Mouse (Mus musculus) B cell, adult 2 months (primary cell): ENCODE results near the gene Tbc1d16.

Experiments
- DNase-seq, 2 experiments: peaks; one replicate each; pipeline ENCODE4 v3.0.0; 2022

Tbc1d16 gene

DNA sequence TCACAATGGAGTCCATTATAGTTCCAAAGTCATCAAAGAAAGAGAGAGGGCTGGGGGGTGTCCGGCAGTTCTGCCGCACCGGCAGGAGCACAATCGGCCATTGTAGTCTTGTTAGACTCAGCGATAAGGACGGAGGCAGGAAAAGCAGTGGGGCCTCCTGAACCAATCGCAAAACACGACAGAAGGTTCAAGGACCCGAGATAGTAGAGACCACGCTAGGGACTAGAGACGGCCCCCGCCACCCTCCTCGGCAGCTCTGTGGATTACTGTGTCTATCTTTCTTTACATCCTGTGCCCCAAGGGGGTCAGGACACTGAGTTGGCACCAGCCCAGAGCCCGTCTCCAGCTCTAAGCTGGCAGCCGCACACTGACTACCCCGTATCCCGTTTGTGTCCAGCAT, 93.7 kb downstream of the Tbc1d16 start:
- no peak for DNase-seq

DNA sequence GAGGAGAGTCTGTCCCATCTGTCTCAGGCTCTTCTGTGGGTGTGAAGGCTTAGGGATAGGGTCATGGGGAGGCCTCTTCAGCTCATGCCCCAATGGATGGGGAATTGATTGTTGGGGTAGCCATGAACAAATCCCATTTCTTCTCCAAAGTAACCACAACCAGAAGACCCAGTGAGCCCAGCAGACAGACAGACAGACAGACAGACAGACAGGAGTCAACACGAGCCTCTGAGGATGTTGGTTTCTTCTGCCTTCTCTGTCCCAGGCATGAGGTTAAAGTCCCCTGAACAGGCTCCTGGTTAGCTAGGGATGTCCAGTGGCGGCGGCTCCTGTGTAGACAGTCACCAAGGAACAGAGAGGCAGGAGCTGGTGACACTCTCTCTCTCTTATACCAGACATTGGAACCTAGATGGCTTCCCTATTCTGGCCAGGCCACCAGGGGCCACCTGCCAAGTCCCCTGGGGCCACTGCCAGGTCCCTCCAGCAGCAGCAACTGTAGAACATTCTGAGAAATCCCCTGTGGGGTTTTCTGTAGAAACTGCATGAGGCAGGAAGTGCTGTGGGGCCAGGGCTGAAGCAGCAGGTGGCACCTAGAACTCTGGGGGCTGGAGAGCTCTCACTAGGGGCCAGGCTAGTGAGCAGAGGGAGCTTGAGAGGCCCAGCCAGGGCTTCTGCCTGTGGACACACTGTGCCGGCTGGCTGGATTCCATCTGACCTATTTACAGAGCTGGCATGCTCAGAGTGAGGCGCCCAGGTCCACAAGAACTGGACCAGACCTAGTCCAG, 94.7 kb downstream of the Tbc1d16 start:
- DNase-seq = peak; percentile 78 to 81

DNA sequence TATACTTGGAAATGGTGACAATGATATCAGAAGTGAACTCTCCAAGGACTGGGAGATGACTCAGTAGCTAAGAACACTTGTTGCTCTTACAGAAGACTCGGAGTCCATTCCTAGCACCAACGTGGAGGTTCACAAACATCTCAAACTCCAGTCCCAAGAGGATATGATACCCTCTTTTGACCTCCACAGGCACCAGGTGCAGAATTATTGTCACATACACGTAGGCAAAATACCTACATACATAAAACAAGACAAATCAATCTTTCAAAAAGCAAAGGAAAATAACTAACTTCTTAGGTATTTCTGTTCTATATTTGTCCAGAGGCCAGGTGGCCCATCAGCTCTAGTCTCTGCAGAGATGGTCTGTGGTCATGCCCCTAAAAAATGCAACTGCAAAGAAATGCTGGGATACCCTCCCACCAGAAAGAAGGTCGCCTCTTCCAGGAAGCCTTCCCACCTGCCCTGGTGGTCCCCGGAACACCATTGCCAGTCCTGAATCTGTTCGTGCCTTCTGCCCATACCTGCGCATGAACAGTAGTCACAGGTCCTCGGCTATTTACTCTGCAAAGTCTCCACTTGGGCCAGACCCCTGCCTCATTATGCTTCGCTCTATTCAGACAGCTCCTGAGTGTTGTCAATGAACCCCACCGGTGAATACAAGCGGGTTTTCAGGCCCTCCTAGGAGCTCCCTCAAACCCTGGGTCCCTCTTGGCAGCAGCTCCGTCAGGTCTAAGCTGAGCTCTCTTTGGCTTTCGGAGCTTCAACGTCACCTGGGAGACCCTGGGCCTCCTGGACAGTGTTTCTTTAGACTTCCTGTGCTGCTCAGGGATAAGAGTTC, 95.9 kb downstream of the Tbc1d16 start:
- DNase-seq = no peak

DNA sequence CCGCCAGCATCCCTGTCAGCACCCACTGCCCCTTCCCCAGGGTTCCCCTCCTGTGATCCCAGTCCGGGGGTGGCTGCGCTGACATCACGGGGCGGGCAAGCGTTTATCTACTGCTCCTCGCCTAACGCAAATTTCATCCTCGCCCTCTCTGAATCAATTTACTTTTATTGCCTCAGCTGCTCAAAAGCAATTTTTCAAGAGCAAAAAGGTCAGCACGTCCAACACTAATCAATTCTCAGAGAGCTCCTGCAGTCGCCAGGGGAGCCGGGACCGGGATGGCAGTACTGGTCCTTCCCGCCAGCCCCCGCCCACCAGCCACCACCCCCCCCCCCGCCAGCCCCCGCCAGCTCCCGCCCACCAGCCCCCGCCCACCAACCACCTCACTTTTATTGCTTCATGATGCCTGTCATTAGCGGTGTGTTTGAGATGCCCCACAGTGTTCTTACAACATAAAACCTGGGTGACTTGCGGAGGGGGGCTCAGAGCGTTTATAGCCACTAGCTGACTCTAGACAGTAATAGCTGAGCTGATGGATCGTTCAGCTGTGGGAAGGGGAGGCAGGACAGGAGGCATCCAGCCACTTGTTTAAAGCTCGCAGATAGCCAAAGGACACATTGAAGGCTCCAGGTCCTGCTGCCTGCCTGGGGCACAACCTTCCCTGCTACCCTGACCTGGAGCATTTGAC, 98.1 kb downstream of the Tbc1d16 start:
- DNase-seq = no peak

DNA sequence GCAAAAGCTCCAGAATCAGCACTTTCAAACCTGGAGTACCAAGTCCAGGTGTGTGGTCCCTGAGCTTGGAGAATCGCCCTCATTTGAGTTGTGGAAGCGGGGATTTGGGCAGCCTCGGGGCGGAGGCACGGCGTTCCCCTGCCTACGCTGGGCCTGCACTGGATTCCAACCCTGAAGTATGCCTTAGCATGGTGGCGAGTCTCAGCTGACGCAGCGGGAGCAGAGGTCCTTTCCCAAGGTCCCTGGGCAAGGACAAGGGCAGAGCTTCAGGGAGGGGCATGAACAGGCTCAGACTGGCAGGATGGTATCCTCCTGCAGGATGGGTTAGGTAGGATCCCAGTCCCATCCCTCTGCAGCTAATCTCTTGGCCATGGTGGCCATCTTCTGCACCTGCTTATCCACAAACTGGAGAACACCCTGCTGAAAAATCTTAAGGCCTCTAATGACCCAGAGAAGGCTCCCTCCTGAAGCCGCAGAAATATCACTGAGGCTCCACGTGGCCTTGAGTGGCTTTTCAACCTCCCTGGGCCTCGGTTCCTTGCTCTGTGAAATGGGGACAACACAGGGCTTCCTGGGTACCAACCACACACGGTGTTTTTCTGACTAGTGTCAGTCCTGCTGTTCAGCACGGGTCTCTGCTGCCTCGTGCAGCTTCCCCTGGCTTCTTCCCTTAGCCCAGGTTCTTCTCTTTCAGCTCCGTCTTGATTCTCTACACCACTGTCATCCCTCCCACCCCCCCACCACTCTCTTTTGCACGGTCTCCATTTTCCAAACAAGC, 98.8 kb downstream of the Tbc1d16 start:
- DNase-seq = no peak

DNA sequence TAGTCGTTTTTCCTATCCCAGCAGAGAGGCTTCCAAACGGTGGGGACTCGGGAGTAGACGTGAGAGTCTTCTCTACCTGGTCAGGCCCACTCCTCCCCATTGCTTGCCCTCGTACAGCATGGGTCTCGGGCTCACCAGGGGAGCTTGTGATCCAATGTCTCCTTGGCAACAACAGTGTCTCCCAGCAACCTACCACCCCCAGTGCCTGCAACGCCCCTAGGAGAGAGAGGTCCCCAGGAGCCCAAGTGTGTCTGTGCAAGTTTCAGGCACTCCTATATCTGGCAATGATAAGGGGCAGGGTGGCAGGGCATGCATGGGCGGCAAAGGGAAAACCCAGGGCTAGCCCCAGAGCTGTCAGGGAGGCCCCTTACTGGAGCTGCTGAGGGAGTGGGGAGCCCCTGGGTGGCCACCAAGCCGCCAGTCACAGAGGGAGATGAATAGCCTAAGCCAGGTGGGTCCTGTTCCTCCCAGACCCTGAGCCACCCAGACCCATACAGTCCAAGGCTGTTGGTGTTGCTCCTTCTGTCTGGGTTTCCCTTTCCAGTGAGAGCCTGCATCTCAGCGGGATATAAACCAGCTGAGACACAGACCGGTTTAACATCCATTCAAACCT, 99.5 kb downstream of the Tbc1d16 start:
- DNase-seq = peak in 1 of 2 experiments; percentile 34

DNA sequence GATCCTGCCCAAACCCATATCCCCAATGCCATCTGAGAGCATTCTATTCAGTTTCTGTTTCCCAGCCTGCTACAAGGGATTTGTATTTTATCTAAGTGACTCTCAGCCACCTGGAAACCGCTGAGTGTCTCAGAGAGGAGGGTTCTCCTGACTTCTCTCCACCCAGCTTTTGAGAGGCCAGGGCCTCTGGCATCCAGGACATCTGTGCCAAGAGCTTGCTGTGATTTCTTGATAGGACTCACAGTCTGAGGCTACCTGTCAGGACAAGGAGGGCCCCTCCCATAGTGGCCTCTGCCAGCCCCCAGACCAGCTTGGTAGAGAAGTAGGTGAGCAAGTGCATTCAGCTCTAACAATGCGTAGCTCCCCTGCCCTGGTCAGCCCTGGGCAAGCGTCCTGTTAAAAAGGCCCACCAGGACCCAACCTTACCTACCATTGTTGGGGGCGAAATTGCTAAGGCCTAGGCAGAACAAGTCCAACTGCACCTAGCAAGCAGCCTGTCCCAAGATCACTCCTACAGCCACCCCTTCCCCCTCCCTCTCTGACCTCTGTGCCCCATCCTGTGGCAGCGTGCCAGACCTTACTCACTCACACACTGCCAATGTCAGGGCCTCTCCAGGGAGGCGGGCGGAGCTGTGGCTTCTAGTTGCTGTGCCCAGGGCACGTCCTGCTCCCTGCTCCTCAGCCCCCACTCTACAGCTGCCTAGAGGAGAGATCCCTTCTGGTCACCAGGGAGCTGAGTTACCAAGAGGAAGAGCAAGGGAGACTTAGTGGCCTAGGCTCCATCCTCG, 100.4 kb downstream of the Tbc1d16 start:
- peak; percentile 50 to 56 for DNase-seq

DNA sequence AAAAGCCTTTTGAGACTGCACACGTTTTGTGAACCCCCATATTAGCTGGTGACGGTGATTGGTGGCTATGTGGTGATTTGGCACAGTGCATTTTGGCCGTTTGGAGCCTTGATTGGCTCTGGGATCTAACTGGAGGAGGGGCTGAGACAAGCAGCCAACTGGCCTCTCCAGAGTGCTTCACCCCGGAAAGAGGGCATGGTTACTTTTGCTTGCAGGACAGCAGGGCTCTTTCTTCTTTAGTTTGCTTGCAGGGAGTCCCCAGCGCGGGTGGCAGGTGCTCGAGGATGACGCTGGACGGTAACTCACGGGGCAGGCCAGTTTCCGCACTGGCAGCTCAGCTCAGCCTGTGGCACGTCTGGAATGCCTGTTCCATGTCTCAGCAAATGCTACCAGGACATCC, 101.2 kb downstream of the Tbc1d16 start:
- DNase-seq = no peak

DNA sequence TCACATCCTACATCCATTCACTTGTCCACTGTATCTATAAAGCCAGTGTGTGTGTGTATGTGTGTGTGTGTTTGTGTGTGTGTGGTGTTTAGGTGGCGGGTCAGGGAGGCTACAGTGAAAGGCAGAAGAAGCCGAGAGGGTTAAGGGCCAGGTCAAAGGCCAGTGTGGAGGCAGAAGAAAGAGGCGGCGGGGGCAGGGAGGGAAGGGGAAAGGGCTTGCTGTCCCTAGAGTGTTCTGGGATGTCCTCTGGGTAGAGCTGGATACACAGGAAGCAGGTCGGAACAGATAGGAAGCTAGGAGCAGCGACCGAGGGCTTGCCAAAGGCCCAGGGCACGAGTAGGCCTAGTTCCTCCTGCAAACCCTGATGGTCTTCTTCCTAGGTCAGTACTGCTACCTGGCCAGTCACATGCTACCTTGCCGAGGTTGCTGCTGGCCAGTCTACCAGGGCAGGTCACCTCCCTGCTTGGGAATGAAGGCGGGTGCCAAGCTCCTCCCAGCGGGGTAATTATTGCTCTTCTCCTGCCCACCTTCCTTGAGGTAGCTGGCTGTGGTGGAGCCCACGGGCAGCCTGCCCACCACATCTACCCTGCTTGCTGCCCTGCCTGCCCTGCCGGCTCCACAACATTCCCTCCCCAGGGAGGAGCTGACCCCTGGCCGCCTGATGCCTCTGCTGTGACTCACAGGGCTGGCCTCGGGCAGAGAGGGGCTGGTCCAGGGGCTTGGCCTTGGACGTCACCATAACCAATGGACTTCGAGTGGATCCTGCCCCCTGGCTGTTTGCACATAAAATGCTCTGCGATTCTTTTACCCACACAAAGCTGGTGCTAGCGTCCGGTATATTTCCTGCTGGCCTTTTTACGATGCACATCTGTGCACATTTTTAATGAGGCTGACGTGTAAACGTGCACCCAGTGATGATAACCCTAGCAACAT, 102.1 kb downstream of the Tbc1d16 start:
- DNase-seq = peak; percentile 28 to 41

DNA sequence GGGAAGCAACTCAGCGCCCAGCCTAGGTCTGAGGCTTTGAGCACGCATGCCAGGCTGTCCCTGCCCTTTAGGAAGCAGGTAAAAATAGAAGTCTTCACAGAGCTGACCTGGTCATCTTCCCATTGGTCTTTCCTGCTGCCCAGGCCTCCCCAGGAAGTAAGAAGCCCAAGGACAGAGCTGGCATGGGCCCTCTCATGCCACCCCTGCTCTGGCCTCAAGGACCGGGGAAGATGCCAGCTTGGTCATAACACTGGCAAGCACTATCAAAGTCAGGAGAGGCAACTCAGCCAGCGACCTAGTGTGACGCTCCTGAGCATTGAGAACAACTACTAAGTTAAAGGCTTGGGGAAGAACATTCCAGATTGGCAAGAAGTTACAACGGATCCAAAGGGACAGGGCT, 103.8 kb downstream of the Tbc1d16 start:
- DNase-seq = no peak

DNA sequence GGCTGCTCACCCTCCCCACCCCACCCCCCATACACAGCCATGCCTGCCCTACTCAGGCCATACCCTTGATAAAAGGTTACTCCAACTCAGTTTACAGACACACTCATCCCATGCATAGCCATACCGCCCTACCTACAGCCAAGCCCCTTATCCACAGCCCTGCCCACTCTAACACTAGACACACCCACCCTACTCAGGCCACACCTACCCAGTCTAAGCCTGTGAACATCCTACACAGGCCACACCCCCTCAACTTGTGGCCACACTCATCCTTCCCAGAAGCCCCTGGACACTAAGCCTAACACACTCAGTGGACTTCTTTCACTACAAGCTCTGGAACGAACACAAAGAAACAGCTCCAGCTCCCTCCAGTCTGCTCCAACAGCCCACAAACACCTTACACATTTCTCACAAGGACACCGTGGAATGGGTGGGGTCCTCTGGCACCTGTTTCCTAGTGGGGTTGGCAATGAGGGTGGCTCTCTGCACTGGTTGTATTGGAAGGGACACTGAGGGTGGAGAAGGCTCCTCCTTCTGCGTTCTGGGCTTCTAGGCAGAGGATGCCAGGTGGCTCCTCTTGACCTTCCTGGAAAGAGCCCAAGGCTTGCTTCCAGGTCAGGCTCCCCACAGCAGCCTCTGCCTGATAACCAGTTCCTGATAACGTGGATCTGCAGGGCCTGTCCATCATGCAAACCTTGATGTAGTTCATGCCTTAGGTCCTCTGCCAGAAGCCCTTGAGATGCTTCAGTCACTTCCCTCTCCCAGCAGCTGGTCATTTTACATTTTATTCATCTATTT, 104.6 kb downstream of the Tbc1d16 start:
- DNase-seq = peak; percentile 38 to 47

DNA sequence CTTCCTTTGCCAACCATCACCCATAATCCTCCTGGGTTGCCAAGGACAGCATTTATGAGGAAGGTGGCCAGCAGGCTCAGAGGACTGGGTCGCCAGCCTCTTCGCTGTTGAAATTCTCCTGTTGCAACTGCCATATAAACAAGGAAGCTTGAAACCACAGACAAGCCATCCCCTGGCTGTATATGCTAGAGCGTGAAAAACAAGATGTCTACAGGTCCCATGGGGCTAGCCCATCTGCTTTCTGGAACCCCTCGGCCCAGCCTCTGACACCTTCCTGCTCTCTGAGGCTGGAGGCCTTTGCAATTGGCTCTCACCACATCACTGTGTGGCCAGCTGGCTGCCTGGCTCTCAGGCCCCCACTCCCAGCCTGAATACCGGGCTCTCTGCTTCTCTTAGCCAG, 105.9 kb downstream of the Tbc1d16 start:
- DNase-seq = peak; percentile 46 to 52

DNA sequence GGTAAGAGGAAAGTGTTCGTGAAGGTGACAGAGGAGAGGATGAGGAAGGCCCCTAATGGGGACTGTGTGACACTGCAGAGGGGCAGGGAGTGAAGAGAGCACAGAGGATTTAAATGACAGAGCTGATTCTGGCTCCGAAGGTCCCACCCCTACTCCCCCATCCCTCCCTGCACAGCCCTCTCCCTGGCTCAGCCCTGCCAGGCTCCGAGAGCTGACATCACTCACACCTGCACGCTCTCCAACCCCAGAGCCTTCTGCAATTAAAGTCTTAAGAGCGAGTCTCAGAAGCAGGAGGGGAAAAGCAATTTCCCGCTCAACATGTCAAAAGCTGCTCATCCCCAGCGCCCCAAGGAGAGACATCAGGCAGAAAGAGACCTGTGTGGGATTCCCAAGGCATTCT, 109.4 kb downstream of the Tbc1d16 start:
- DNase-seq = no peak

DNA sequence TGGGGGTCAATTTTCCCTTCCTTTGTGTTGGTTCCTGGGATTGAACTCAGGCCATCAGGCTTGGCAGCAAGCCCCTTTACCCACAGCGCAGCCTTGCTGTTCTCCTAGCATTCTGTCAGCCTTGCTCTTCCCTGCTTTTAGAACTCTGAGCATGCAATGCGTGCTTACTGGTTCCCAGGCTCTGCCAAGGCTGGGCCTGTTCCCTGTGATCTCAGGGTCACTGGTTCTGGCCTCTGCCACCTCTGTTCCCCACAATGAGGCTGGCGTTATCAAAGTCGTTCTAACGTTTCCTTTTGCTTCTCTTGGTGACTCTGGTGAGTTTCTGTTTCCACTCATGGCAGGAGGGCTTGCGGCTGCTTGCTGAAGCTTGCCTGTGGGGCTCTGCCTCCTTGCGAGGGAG, 110.4 kb downstream of the Tbc1d16 start:
- no peak for DNase-seq

DNA sequence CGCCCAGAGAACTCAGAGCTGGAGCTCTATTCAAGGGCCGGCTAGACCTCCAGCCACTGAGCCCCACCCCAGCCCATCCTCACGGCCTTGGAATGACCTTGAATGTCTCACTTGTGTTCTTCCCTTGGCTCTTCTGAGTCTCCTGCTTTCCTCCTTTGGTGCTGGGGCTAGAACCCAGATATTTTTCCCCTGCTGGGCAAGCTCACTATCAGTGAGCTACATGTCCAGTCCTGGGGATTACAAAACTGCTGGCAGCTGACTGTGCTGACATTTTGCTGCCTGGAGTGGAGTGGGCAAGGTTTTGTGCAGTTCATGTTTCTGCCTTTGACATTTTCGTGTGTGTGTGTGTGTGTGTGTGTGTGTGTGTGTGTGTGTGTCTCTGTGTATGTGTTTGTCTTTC, 111.3 kb downstream of the Tbc1d16 start:
- DNase-seq = no peak

DNA sequence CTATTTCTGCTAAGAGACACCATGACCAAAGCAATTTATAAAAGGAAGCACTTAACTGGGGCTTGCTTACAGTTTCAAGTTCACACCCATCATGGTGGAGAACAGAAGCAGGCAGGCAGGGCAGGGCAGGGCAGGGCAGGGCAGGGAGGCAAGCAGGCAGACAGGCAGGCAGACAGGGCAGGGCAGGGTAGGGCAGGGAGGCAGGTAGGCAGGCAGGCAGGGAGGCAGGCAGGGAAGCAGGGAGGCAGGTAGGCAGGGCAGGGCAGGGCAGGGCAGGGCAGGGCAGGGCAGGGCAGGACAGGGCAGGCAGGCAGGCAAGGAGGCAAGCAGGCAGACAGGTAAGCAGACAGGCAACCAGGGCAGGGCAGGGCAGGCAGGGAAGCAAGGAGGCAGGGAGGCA, 115.6 kb downstream of the Tbc1d16 start:
- DNase-seq = no peak

DNA sequence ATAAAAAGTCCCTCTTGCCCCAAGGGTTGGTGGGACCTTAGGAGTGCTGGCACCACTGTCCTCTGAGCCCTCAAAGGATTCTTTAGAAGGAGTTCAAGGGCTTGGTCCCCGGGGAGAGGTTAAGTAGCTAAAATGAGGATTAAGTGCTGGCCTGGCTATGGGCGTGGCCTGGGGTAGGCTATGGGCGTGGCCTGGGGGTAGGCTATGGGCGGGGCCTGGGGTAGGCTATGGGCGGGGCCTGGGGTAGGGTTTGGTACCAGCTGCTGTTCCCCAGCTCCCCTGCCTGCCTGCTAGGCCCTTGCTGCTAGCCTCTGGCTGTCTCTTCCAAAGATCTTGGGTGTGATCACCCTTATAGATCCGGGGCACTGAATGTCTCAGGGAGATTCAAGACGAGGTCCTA, 117.0 kb downstream of the Tbc1d16 start:
- DNase-seq = peak; percentile 84 to 86

DNA sequence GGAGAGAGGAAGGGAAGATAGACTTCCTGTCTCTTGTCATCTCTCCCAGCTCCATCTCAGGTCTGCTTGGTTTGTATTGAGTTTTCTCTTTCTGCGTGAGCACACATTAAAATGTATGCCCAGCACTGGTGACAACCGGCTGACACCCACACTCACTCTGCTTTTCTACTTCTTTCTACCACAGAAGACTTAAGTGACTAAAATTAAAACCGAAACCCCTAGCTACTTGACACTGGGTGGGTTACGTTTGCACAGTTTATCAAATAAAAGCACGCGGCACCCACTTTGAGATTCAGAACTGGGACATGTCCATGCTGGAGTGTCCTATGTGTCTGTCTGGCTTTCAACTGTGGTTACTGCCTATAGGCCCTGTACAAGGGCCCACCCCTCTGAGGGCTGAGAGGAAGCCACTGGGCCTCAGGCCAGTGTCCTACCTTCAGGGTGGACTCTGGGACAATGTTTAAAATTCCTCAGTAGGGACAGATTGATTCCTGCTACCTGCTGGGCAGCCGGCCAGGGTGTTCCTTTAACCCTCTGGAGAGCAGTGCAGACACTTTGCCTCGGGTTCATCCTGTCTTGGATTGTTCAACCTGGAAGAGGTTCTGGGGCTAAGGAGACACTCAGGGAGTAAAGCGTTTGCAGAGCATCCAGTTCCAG, 118.8 kb downstream of the Tbc1d16 start:
- DNase-seq = no peak
